Mouse (Mus musculus): ENCODE data around the gene Ebf1. TPM values are rescaled to one million over a fixed set of nuclear protein-coding genes. Genes with fewer than 3 reads are reported as not detected.

Gene Ebf1
- polyA plus RNA-seq, 1 experiment = 2.7 TPM

DNA sequence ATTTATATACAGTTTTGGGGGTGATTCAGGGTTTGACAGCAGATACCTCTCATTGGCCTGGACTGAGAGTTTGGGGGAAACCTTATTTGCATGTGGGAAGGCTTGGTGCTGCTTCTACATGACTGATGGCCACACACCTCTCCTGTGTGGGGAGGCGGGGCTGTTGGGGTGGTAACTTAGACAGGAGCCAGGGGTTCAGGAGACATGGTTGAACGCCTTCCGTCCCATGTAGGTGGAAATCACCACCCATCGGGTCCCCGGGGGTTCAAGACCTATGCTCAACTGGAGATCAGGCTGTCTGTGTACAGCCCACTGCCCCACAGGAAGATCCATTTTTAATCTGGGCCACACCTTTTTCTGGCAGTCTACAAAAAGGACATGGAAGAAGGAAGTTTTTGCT is 42.3 kb upstream of the Ebf1 start:
- Histone ChIP-seq H3K79me2 (ENCODE audit: control insufficient read depth, insufficient read depth) (no peaks in the 10 kb centered on the region), H3K27me3 (ENCODE audit: control insufficient read depth, insufficient read depth, insufficient read length) (no peaks in the 10 kb centered on the region), H3K36me3 (ENCODE audit: control insufficient read depth, insufficient read depth) (no peaks in the 10 kb centered on the region), H3K4me2 (ENCODE audit: low read depth) (no peak overlapping the region), H3K4me3 (no peak overlapping the region), H3ac (ENCODE audit: control insufficient read depth, insufficient read length) (no peak overlapping the region)
- no peak for TF ChIP-seq USF1 (IDR thresholded peaks at IDR 0.05; ENCODE audit: low read depth)
- no peak for TF ChIP-seq CEBPB (IDR thresholded peaks at IDR 0.05; ENCODE audit: insufficient read depth, poor library complexity, severe bottlenecking)
- no peak for TF ChIP-seq MYOG (IDR thresholded peaks at IDR 0.05; ENCODE audit: control insufficient read depth in 1 of 3, insufficient read depth in 1 of 3, insufficient read length in 2 of 3, low read depth in 2 of 3)
- no peak for TF ChIP-seq SRF (IDR thresholded peaks at IDR 0.05; ENCODE audit: control insufficient read depth, insufficient read length, low read depth)
- no peak for TF ChIP-seq MAX (IDR thresholded peaks at IDR 0.05; ENCODE audit: low read depth)
- no peak for TF ChIP-seq POLR2A (IDR thresholded peaks at IDR 0.05; ENCODE audit: insufficient read length, low read depth)
- TF ChIP-seq TCF12 (IDR thresholded peaks at IDR 0.05; ENCODE audit: insufficient read depth, poor library complexity, severe bottlenecking) = no peak
- no peak for TF ChIP-seq E2F4 (IDR thresholded peaks at IDR 0.05; ENCODE audit: insufficient read depth)
- no peak for TF ChIP-seq REST (IDR thresholded peaks at IDR 0.05; ENCODE audit: insufficient read depth, insufficient read length)
- TF ChIP-seq POLR2AphosphoS2 (IDR thresholded peaks at IDR 0.05; ENCODE audit: insufficient read length, low read depth) = no peak
- TF ChIP-seq MYOD1 (IDR thresholded peaks at IDR 0.05; ENCODE audit: control insufficient read depth in 1 of 3, insufficient read length in 2 of 3, low read depth in 2 of 3) = no peak
- no peak for TF ChIP-seq TCF3 (IDR thresholded peaks at IDR 0.05; ENCODE audit: insufficient read length, low read depth)

DNA sequence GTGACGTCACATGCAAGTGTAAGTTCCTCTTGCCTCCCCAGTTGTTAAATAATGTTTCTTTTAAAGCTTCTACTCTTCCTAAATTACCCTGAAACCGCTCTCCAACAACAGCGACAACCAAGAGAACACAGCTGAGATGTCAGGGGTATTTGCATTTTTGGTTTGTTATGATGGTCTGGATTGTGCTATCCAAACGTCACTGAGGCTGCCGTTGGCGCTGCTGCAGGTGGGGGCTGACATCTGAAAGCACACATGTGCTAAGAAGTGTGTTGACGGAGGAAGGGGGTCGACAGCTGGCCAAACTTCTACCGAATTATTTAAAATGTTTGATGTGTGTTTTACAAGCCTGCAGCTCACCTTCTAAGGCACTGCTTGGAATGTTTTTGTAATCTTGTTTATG is 39.2 kb upstream of the Ebf1 start:
- Histone ChIP-seq H3K27me3 (ENCODE audit: control insufficient read depth, insufficient read depth, insufficient read length) (no peaks in the 10 kb centered on the region), H3K36me3 (ENCODE audit: control insufficient read depth, insufficient read depth) (no peaks in the 10 kb centered on the region), H3ac (ENCODE audit: control insufficient read depth, insufficient read length) (no peak overlapping the region), H3K4me2 (ENCODE audit: low read depth) (no peak overlapping the region), H3K79me2 (ENCODE audit: control insufficient read depth, insufficient read depth) (no peaks in the 10 kb centered on the region), H3K4me3 (no peak overlapping the region)
- TF ChIP-seq MYOD1 (IDR thresholded peaks at IDR 0.05; ENCODE audit: control insufficient read depth in 1 of 3, insufficient read length in 2 of 3, low read depth in 2 of 3) (no peak), USF1 (IDR thresholded peaks at IDR 0.05; ENCODE audit: low read depth) (no peak), TCF12 (IDR thresholded peaks at IDR 0.05; ENCODE audit: insufficient read depth, poor library complexity, severe bottlenecking) (no peak), POLR2A (IDR thresholded peaks at IDR 0.05; ENCODE audit: insufficient read length, low read depth) (no peak), MYOG (IDR thresholded peaks at IDR 0.05; ENCODE audit: control insufficient read depth in 1 of 3, insufficient read depth in 1 of 3, insufficient read length in 2 of 3, low read depth in 2 of 3) (no peak), REST (IDR thresholded peaks at IDR 0.05; ENCODE audit: insufficient read depth, insufficient read length) (no peak), SRF (IDR thresholded peaks at IDR 0.05; ENCODE audit: control insufficient read depth, insufficient read length, low read depth) (no peak), POLR2AphosphoS2 (IDR thresholded peaks at IDR 0.05; ENCODE audit: insufficient read length, low read depth) (no peak)

DNA sequence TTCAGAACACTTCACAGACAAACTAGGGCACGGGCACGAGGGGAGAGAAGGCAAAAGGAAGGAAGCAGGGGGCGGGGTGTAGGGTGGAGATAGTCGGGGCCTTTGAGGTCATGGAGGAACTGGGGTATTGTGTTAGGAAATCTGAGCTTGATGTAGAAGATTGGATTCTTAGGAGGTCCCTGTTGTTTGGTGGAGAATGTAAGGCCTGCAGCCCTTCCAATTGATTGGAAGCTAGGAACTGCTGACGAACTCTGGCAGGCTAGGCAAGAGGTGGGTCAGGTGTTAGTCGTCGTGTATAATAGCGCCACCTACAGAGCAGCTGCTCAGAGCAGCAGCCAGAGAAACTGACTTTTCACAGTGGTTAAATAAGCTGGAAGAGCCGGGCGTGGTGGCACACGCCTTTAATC is 35.8 kb upstream of the Ebf1 start:
- no peaks in the 10 kb centered on the region for H3K79me2 ChIP-seq (ENCODE audit: control insufficient read depth, insufficient read depth)
- TF ChIP-seq POLR2A (IDR thresholded peaks at IDR 0.05; ENCODE audit: insufficient read length, low read depth) = no peak
- no peak for TF ChIP-seq MAX (IDR thresholded peaks at IDR 0.05; ENCODE audit: low read depth)
- no peak for TF ChIP-seq USF1 (IDR thresholded peaks at IDR 0.05; ENCODE audit: low read depth)
- no peak for TF ChIP-seq MYOG (IDR thresholded peaks at IDR 0.05; ENCODE audit: control insufficient read depth in 1 of 3, insufficient read depth in 1 of 3, insufficient read length in 2 of 3, low read depth in 2 of 3)
- no peak for TF ChIP-seq MYOD1 (IDR thresholded peaks at IDR 0.05; ENCODE audit: control insufficient read depth in 1 of 3, insufficient read length in 2 of 3, low read depth in 2 of 3)
- TF ChIP-seq E2F4 (IDR thresholded peaks at IDR 0.05; ENCODE audit: insufficient read depth) = no peak
- no peak for TF ChIP-seq TCF12 (IDR thresholded peaks at IDR 0.05; ENCODE audit: insufficient read depth, poor library complexity, severe bottlenecking)
- TF ChIP-seq POLR2AphosphoS2 (IDR thresholded peaks at IDR 0.05; ENCODE audit: insufficient read length, low read depth) = no peak
- TF ChIP-seq TCF3 (IDR thresholded peaks at IDR 0.05; ENCODE audit: insufficient read length, low read depth) = no peak
- TF ChIP-seq SRF (IDR thresholded peaks at IDR 0.05; ENCODE audit: control insufficient read depth, insufficient read length, low read depth) = no peak
- TF ChIP-seq REST (IDR thresholded peaks at IDR 0.05; ENCODE audit: insufficient read depth, insufficient read length) = no peak
- no peak for TF ChIP-seq CEBPB (IDR thresholded peaks at IDR 0.05; ENCODE audit: insufficient read depth, poor library complexity, severe bottlenecking)
- no peaks in the 10 kb centered on the region for H3K36me3 ChIP-seq (ENCODE audit: control insufficient read depth, insufficient read depth)
- H3ac ChIP-seq (ENCODE audit: control insufficient read depth, insufficient read length) = no peak overlapping the region
- H3K4me3 ChIP-seq = no peak overlapping the region
- no peak overlapping the region for H3K4me2 ChIP-seq (ENCODE audit: low read depth)
- H3K27me3 ChIP-seq (ENCODE audit: control insufficient read depth, insufficient read depth, insufficient read length) = no peaks in the 10 kb centered on the region

DNA sequence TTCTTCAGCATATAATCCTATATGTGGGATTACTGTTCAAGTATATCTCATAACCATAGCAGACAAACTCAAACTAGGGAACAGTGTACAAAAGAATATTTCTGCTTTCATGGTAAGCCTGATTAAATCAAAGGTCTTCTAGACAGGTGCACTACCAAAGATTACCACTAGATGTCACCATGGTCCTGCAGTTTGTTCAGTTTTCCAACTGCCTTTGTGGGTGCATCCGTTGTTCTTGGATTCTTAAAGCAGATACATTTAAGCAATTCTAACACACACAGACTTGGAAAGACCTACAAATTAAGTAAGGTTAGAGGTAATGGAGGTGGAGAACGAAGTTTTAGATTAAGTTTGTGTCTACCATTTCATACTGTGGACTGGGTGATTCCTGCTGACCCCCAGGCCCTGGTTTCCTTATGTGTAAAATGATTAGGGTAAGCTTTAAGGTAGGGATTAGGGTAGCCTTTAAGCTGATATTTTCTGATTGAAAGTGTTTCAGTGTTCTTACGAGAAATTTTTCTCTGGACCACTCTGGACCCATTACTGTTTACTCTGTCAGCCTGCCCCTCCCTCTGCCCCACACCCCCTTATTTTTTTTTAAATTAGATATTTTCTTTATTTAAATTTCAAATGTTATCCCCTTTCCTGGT is 30.9 kb upstream of the Ebf1 start:
- Histone ChIP-seq H3K27me3 (ENCODE audit: control insufficient read depth, insufficient read depth, insufficient read length) (no peaks in the 10 kb centered on the region), H3K79me2 (ENCODE audit: control insufficient read depth, insufficient read depth) (no peaks in the 10 kb centered on the region), H3K36me3 (ENCODE audit: control insufficient read depth, insufficient read depth) (no peaks in the 10 kb centered on the region), H3K4me2 (ENCODE audit: low read depth) (no peak overlapping the region), H3K4me3 (no peak overlapping the region), H3ac (ENCODE audit: control insufficient read depth, insufficient read length) (no peak overlapping the region)
- no peak for TF ChIP-seq POLR2AphosphoS2 (IDR thresholded peaks at IDR 0.05; ENCODE audit: insufficient read length, low read depth)
- TF ChIP-seq POLR2A (IDR thresholded peaks at IDR 0.05; ENCODE audit: insufficient read length, low read depth) = no peak
- TF ChIP-seq MYOG (IDR thresholded peaks at IDR 0.05; ENCODE audit: control insufficient read depth in 1 of 3, insufficient read depth in 1 of 3, insufficient read length in 2 of 3, low read depth in 2 of 3) = no peak
- no peak for TF ChIP-seq TCF12 (IDR thresholded peaks at IDR 0.05; ENCODE audit: insufficient read depth, poor library complexity, severe bottlenecking)
- TF ChIP-seq E2F4 (IDR thresholded peaks at IDR 0.05; ENCODE audit: insufficient read depth) = no peak
- TF ChIP-seq REST (IDR thresholded peaks at IDR 0.05; ENCODE audit: insufficient read depth, insufficient read length) = no peak
- no peak for TF ChIP-seq MYOD1 (IDR thresholded peaks at IDR 0.05; ENCODE audit: control insufficient read depth in 1 of 3, insufficient read length in 2 of 3, low read depth in 2 of 3)
- TF ChIP-seq USF1 (IDR thresholded peaks at IDR 0.05; ENCODE audit: low read depth) = no peak
- no peak for TF ChIP-seq CEBPB (IDR thresholded peaks at IDR 0.05; ENCODE audit: insufficient read depth, poor library complexity, severe bottlenecking)
- TF ChIP-seq SRF (IDR thresholded peaks at IDR 0.05; ENCODE audit: control insufficient read depth, insufficient read length, low read depth) = no peak
- no peak for TF ChIP-seq TCF3 (IDR thresholded peaks at IDR 0.05; ENCODE audit: insufficient read length, low read depth)
- TF ChIP-seq MAX (IDR thresholded peaks at IDR 0.05; ENCODE audit: low read depth) = no peak

All from myocyte (in vitro differentiated cells).